Comparison of ENCODE assay signal across 9 mouse cellular contexts in genomic region chr9:111057544-111058370, GRCm38 (mm10). TPM values are rescaled to one million over a fixed set of nuclear protein-coding genes. Genes with fewer than 3 reads are reported as not detected.
DNase-seq lines count a peak whose midpoint lies in the region; ATAC-seq lines count a peak whose summit lies in the region.
"Had no signal": no experiment of that assay in that cellular context is flagged by ENCODE, and none has a peak within 500 bp of the region (broad histone marks: within the 10 kb centered on the region; RNA-seq: fewer than 3 reads in every experiment).

No protein-coding gene starts in this region.

- intact Hi-C loops in left cerebral cortex, postnatal 14 days (cut with DNase I), result no loop called here

- H3K27me3 ChIP-seq in heart, embryonic 11.5 days (ENCODE audit: control insufficient read depth, insufficient read depth, low read length), result no peaks in the 10 kb centered on the region
- no peaks in the 10 kb centered on the region for H3K27me3 ChIP-seq in midbrain, embryonic 15.5 days (replicated peaks)
- H3K27me3 ChIP-seq in midbrain, embryonic 13.5 days, result no peaks in the 10 kb centered on the region
- H3K27me3 ChIP-seq in limb, embryonic 13.5 days, result no peaks in the 10 kb centered on the region
- no peaks in the 10 kb centered on the region for H3K27me3 ChIP-seq in stomach, embryonic 16.5 days (ENCODE audit: control insufficient read depth, insufficient read depth, low read length)

- peaks cover 18% of the 10 kb centered on the region for H3K4me1 ChIP-seq in heart, embryonic 11.5 days (ENCODE audit: control insufficient read depth, insufficient read depth, low read length)
- no peaks in the 10 kb centered on the region for H3K4me1 ChIP-seq in midbrain, embryonic 15.5 days
- no peaks in the 10 kb centered on the region for H3K4me1 ChIP-seq in midbrain, embryonic 13.5 days (replicated peaks)
- peaks cover 22% of the 10 kb centered on the region for H3K4me1 ChIP-seq in limb, embryonic 13.5 days
- H3K4me1 ChIP-seq in stomach, embryonic 16.5 days (ENCODE audit: control insufficient read depth, insufficient read depth, low read length), result peaks cover 22% of the 10 kb centered on the region

- H3K9me3 ChIP-seq in heart, embryonic 11.5 days (replicated peaks; ENCODE audit: control insufficient read depth, low read length), result no peaks in the 10 kb centered on the region
- H3K9me3 ChIP-seq in midbrain, embryonic 15.5 days, result no peaks in the 10 kb centered on the region
- H3K9me3 ChIP-seq in midbrain, embryonic 13.5 days, result no peaks in the 10 kb centered on the region
- H3K9me3 ChIP-seq in limb, embryonic 13.5 days, result no peaks in the 10 kb centered on the region
- no peaks in the 10 kb centered on the region for H3K9me3 ChIP-seq in stomach, embryonic 16.5 days (replicated peaks; ENCODE audit: control insufficient read depth, low read length)
- H3K9me3 ChIP-seq: midbrain, embryonic 10.5 days had no signal

- peak overlapping the region; percentile 54 for H3K4me3 ChIP-seq in heart, embryonic 11.5 days (ENCODE audit: low read depth, low read length)
- H3K4me3 ChIP-seq in midbrain, embryonic 15.5 days, result no peak overlapping the region
- H3K4me3 ChIP-seq in midbrain, embryonic 13.5 days (replicated peaks), result no peak overlapping the region
- no peak overlapping the region for H3K4me3 ChIP-seq in limb, embryonic 13.5 days
- peak overlapping the region; percentile 58 for H3K4me3 ChIP-seq in stomach, embryonic 16.5 days (replicated peaks; ENCODE audit: low read length)

- H3K36me3 ChIP-seq in heart, embryonic 11.5 days (ENCODE audit: control insufficient read depth, insufficient read depth, low read length), result no peaks in the 10 kb centered on the region
- H3K36me3 ChIP-seq in midbrain, embryonic 15.5 days (replicated peaks), result no peaks in the 10 kb centered on the region
- H3K36me3 ChIP-seq in midbrain, embryonic 13.5 days, result no peaks in the 10 kb centered on the region
- H3K36me3 ChIP-seq in limb, embryonic 13.5 days, result no peaks in the 10 kb centered on the region
- H3K36me3 ChIP-seq in stomach, embryonic 16.5 days (ENCODE audit: control insufficient read depth, insufficient read depth, low read length), result no peaks in the 10 kb centered on the region
- H3K36me3 ChIP-seq: midbrain, embryonic 10.5 days had no signal

- DNase-seq in heart, postnatal 4 days, result no peak
- no peak for DNase-seq in left cerebral cortex, postnatal 14 days (ENCODE audit: low spot score in 2 of 2)
- DNase-seq in urinary bladder, postnatal 25 days (ENCODE audit: low spot score), result no peak

- no peak for ATAC-seq in heart, embryonic 11.5 days (replicated peaks; ENCODE audit: insufficient number of reproducible peaks, low FRiP score, low TSS enrichment)
- ATAC-seq in midbrain, embryonic 15.5 days (replicated peaks), result no peak
- ATAC-seq in midbrain, embryonic 13.5 days, result no peak
- ATAC-seq in limb, embryonic 13.5 days (ENCODE audit: low FRiP score, low read depth), result no peak
- ATAC-seq in stomach, embryonic 16.5 days (ENCODE audit: insufficient read depth, low FRiP score), result peak; percentile 48; the same call in 1 of the 2 replicates

- H3K4me2 ChIP-seq in heart, embryonic 11.5 days, result peak overlapping the region; percentile 63
- H3K4me2 ChIP-seq in midbrain, embryonic 15.5 days, result peak overlapping the region; percentile 11; the same call in 1 of the 2 replicates
- no peak overlapping the region for H3K4me2 ChIP-seq in midbrain, embryonic 13.5 days (replicated peaks)
- peak overlapping the region; percentile 66 for H3K4me2 ChIP-seq in limb, embryonic 13.5 days (replicated peaks)
- H3K4me2 ChIP-seq in stomach, embryonic 16.5 days (ENCODE audit: low read depth, low read length), result peak overlapping the region; percentile 92

- H3K9ac ChIP-seq in heart, embryonic 11.5 days (ENCODE audit: low read depth, low read length), result peak overlapping the region; percentile 69
- H3K9ac ChIP-seq in midbrain, embryonic 15.5 days, result no peak overlapping the region
- no peak overlapping the region for H3K9ac ChIP-seq in midbrain, embryonic 13.5 days (replicated peaks)
- H3K9ac ChIP-seq in limb, embryonic 13.5 days, result no peak overlapping the region
- H3K9ac ChIP-seq in stomach, embryonic 16.5 days (ENCODE audit: low read length), result no peak overlapping the region; the same call in 1 of the 2 replicates

- peak overlapping the region; percentile 79 for H3K27ac ChIP-seq in heart, embryonic 11.5 days (ENCODE audit: low read depth, low read length)
- H3K27ac ChIP-seq in midbrain, embryonic 15.5 days, result no peak overlapping the region
- H3K27ac ChIP-seq in midbrain, embryonic 13.5 days, result no peak overlapping the region
- H3K27ac ChIP-seq in limb, embryonic 13.5 days, result no peak overlapping the region
- peak overlapping the region; percentile 45; the same call in 1 of the 2 replicates for H3K27ac ChIP-seq in stomach, embryonic 16.5 days (ENCODE audit: low read length)
- H3K27ac ChIP-seq: midbrain, embryonic 10.5 days had no signal

- 44% methylated on average over 14 of the region's 14 CpGs for WGBS in heart, embryonic 11.5 days (ENCODE audit: insufficient replicate concordance)
- WGBS in midbrain, embryonic 15.5 days, result 71% methylated on average over 14 of the region's 14 CpGs
- 76% methylated on average over 14 of the region's 14 CpGs for WGBS in midbrain, embryonic 13.5 days
- WGBS in limb, embryonic 13.5 days, result 57% methylated on average over 14 of the region's 14 CpGs
- WGBS in stomach, embryonic 16.5 days, result 52% methylated on average over 14 of the region's 14 CpGs

RNA-seq across cellular contexts. Expression of gene Ccrl2, which starts 0.4 kb away (rescaled TPM):
- polyA plus RNA-seq in heart, embryonic 11.5 days (2014; fragmentation: Nextera tagmentation; extraction: Ambion mirVana), result 5.6 and 5.7 TPM in 2 replicates
- total RNA-seq in heart, postnatal 4 days (2021), result 1 to 10 TPM; 5.4 to 6.7 TPM
- 1.1 and 1.2 TPM in 2 replicates for polyA plus RNA-seq in midbrain, embryonic 15.5 days (2015; fragmentation: Nextera tagmentation; extraction: Ambion mirVana)
- 1.8 and 2.1 TPM in 2 replicates for polyA plus RNA-seq in midbrain, embryonic 13.5 days (2015; fragmentation: Nextera tagmentation; extraction: Ambion mirVana)
- 0.33 and 0.68 TPM in 2 replicates for polyA plus RNA-seq in limb, embryonic 13.5 days (2015; fragmentation: Nextera tagmentation; extraction: Ambion mirVana)
- polyA plus RNA-seq in stomach, embryonic 16.5 days (2015; fragmentation: Nextera tagmentation; extraction: Ambion mirVana), result 2.7 and 3.2 TPM in 2 replicates
- total RNA-seq in left cerebral cortex, postnatal 14 days (2021), result 1 to 10 TPM in 1 of 2 experiments, under 1 TPM in 1; 0.68 to 1.0 TPM

RNA-seq across cellular contexts. Expression of gene Ltf, which starts 38.7 kb away (rescaled TPM):
- polyA plus RNA-seq in heart, embryonic 11.5 days (2014; fragmentation: Nextera tagmentation; extraction: Ambion mirVana), result 0.68 and 0.72 TPM in 2 replicates
- total RNA-seq in heart, postnatal 4 days (2021), result 1 to 10 TPM; 2.7 to 3.3 TPM
- 1.4 and 1.9 TPM in 2 replicates for polyA plus RNA-seq in midbrain, embryonic 15.5 days (2015; fragmentation: Nextera tagmentation; extraction: Ambion mirVana)
- polyA plus RNA-seq in midbrain, embryonic 13.5 days (2015; fragmentation: Nextera tagmentation; extraction: Ambion mirVana), result 0.54 and 0.61 TPM in 2 replicates
- polyA plus RNA-seq in limb, embryonic 13.5 days (2015; fragmentation: Nextera tagmentation; extraction: Ambion mirVana), result 0.69 and 0.73 TPM in 2 replicates
- 39.5 and 58.3 TPM in 2 replicates for polyA plus RNA-seq in stomach, embryonic 16.5 days (2015; fragmentation: Nextera tagmentation; extraction: Ambion mirVana)
- total RNA-seq in left cerebral cortex, postnatal 14 days (2021), result 1 to 10 TPM in 1 of 2 experiments, not detected in 1; 1.0 TPM
- polyA plus RNA-seq: midbrain, embryonic 10.5 days had no signal

RNA-seq across cellular contexts. Expression of gene Lrrfip2, which starts 59.6 kb away (rescaled TPM):
- polyA plus RNA-seq in heart, embryonic 11.5 days (2014; fragmentation: Nextera tagmentation; extraction: Ambion mirVana), result 51.9 and 55.6 TPM in 2 replicates
- total RNA-seq in heart, postnatal 4 days (2021), result 100 to 1,000 TPM; 132 to 133 TPM
- polyA plus RNA-seq in midbrain, embryonic 15.5 days (2015; fragmentation: Nextera tagmentation; extraction: Ambion mirVana), result 45.6 and 51.3 TPM in 2 replicates
- 44.8 and 47.6 TPM in 2 replicates for polyA plus RNA-seq in midbrain, embryonic 13.5 days (2015; fragmentation: Nextera tagmentation; extraction: Ambion mirVana)
- 37.2 and 39.8 TPM in 2 replicates for polyA plus RNA-seq in limb, embryonic 13.5 days (2015; fragmentation: Nextera tagmentation; extraction: Ambion mirVana)
- polyA plus RNA-seq in stomach, embryonic 16.5 days (2015; fragmentation: Nextera tagmentation; extraction: Ambion mirVana), result 31.9 and 34.9 TPM in 2 replicates
- 10 to 100 TPM; 32.2 to 34.2 TPM for total RNA-seq in left cerebral cortex, postnatal 14 days (2021)

Comparison
In these comparisons a context has a peak if more than half of its experiments do, and no peak if none do; other contexts are left out.
1. H3K27ac ChIP-seq: peak in heart, embryonic 11.5 days (single experiment) and stomach, embryonic 16.5 days (single experiment); none in midbrain, embryonic 15.5 days (single experiment), midbrain, embryonic 13.5 days (single experiment) and limb, embryonic 13.5 days (single experiment).
2. H3K4me3 ChIP-seq: peak in heart, embryonic 11.5 days (single experiment) and stomach, embryonic 16.5 days (single experiment); none in midbrain, embryonic 15.5 days (single experiment), midbrain, embryonic 13.5 days (single experiment) and limb, embryonic 13.5 days (single experiment).
3. RNA of gene Ltf, which starts 38.7 kb away (polyA plus RNA-seq): 39.5 to 58.3 TPM in stomach, embryonic 16.5 days; 1.4 to 1.9 TPM in midbrain, embryonic 15.5 days, 0.69 to 0.73 TPM in limb, embryonic 13.5 days, 0.68 to 0.72 TPM in heart, embryonic 11.5 days and 0.54 to 0.61 TPM in midbrain, embryonic 13.5 days; every median in the first group is over 10 times any median in the second.